In genomic region chr10:81182336-81183333, GRCm38 (mm10) we compare ENCODE assay signal across 8 mouse cellular contexts. TPM values are rescaled to one million over a fixed set of nuclear protein-coding genes. Genes with fewer than 3 reads are reported as not detected.
A peak's percentile ranks its signal among the peaks of the same experiment; 100 is the strongest.
DNase-seq lines count a peak whose midpoint lies in the region; ATAC-seq and TF ChIP-seq lines count a peak whose summit lies in the region.

TSS of gene Dapk3 (plus strand) at chr10:81183005.

- peak; percentile 100 for DNase-seq in 416B (ENCODE audit: low read depth)
- DNase-seq in heart, adult 8-10 months (ENCODE audit: low spot score), result peak; percentile 98
- DNase-seq in kidney, adult 9 months, result peak; percentile 99
- DNase-seq in limb, embryonic 14.5 days (ENCODE audit: low spot score), result peak; percentile 99
- DNase-seq in midbrain, postnatal 0 days (ENCODE audit: low spot score), result peak; percentile 100
- peak; percentile 78 to 90 for DNase-seq in spleen, postnatal 14 days (ENCODE audit: low spot score in 2 of 2)

- peak within 1 kb of the TSS; percentile 62 for H3K4me2 ChIP-seq in embryonic facial prominence, embryonic 15.5 days (replicated peaks)
- H3K4me2 ChIP-seq in limb, embryonic 14.5 days (replicated peaks; ENCODE audit: low read depth, low read length, severe bottlenecking), result peak within 1 kb of the TSS; percentile 65
- H3K4me2 ChIP-seq in midbrain, postnatal 0 days (ENCODE audit: low read depth, low read length, poor library complexity, severe bottlenecking), result peak within 1 kb of the TSS; percentile 54

- peaks cover 73% of the 10 kb centered on the region for H3K36me3 ChIP-seq in embryonic facial prominence, embryonic 15.5 days
- peaks cover 83% of the 10 kb centered on the region for H3K36me3 ChIP-seq in limb, embryonic 14.5 days (ENCODE audit: control insufficient read depth, insufficient read depth, low read length)
- peaks cover 50% of the 10 kb centered on the region for H3K36me3 ChIP-seq in midbrain, postnatal 0 days (ENCODE audit: insufficient read depth, low read length)

- whole genome bisulfite sequencing in bone marrow, adult 2 months, result 9% methylated on average over 53 of the region's 53 CpGs
- WGBS in embryonic facial prominence, embryonic 15.5 days, result 5% methylated on average over 53 of the region's 53 CpGs
- WGBS in limb, embryonic 14.5 days, result 3% methylated on average over 53 of the region's 53 CpGs
- WGBS in midbrain, postnatal 0 days, result 5% methylated on average over 53 of the region's 53 CpGs

- H3K27ac ChIP-seq in bone marrow, adult 2 months (ENCODE audit: control insufficient read depth, insufficient read depth, low read depth, low read length, poor library complexity), result peak within 1 kb of the TSS; percentile 82
- H3K27ac ChIP-seq in embryonic facial prominence, embryonic 15.5 days (replicated peaks), result peak within 1 kb of the TSS; percentile 91
- peak within 1 kb of the TSS; percentile 65; the same call in 1 of the 2 replicates for H3K27ac ChIP-seq in limb, embryonic 14.5 days (replicated peaks; ENCODE audit: low read depth, low read length)
- peak within 1 kb of the TSS; percentile 88 for H3K27ac ChIP-seq in midbrain, postnatal 0 days (ENCODE audit: low read depth, low read length)

- TF ChIP-seq CTCF in bone marrow, adult 2 months (IDR thresholded peaks at IDR 0.05; ENCODE audit: control insufficient read depth, insufficient read depth, low read length), result no peak
- peak; percentile 12; the same call in 1 of the 2 replicates for TF ChIP-seq CTCF in midbrain, postnatal 0 days (IDR thresholded peaks at IDR 0.05)

- no peaks in the 10 kb centered on the region for H3K9me3 ChIP-seq in embryonic facial prominence, embryonic 15.5 days (replicated peaks)
- no peaks in the 10 kb centered on the region for H3K9me3 ChIP-seq in limb, embryonic 14.5 days (ENCODE audit: control insufficient read depth, low read length)
- no peaks in the 10 kb centered on the region for H3K9me3 ChIP-seq in midbrain, postnatal 0 days (ENCODE audit: low read length)

- peak within 1 kb of the TSS; percentile 64 for H3K9ac ChIP-seq in embryonic facial prominence, embryonic 15.5 days
- peak within 1 kb of the TSS; percentile 70 for H3K9ac ChIP-seq in limb, embryonic 14.5 days (ENCODE audit: low read depth, low read length, severe bottlenecking)
- H3K9ac ChIP-seq in midbrain, postnatal 0 days (replicated peaks; ENCODE audit: low read length, poor library complexity, severe bottlenecking), result peak within 1 kb of the TSS; percentile 71

- TF ChIP-seq POLR2A in bone marrow, adult 2 months (IDR thresholded peaks at IDR 0.05; ENCODE audit: borderline replicate concordance, control insufficient read depth, low read depth, low read length), result peak; percentile 65; the same call in 1 of the 2 replicates
- TF ChIP-seq POLR2A in limb, embryonic 14.5 days (IDR thresholded peaks at IDR 0.05; ENCODE audit: borderline replicate concordance, extremely low read depth, insufficient read depth, insufficient read length), result 0 out of 2 replicates have a peak, but pooled peaks have one; percentile 9

- H3K4me3 ChIP-seq in bone marrow, adult 2 months (replicated peaks; ENCODE audit: control insufficient read depth, low read depth, low read length), result peak within 1 kb of the TSS; percentile 84
- peak within 1 kb of the TSS; percentile 74 for H3K4me3 ChIP-seq in embryonic facial prominence, embryonic 15.5 days (replicated peaks)
- peak within 1 kb of the TSS; percentile 75 for H3K4me3 ChIP-seq in limb, embryonic 14.5 days (replicated peaks; ENCODE audit: low read length)
- peak within 1 kb of the TSS; percentile 56 for H3K4me3 ChIP-seq in midbrain, postnatal 0 days (ENCODE audit: low read depth, low read length)

- peaks cover 4% of the 10 kb centered on the region; the same call in 1 of the 2 replicates for H3K4me1 ChIP-seq in bone marrow, adult 2 months (ENCODE audit: control insufficient read depth, insufficient read depth, low read length)
- H3K4me1 ChIP-seq in embryonic facial prominence, embryonic 15.5 days, result peaks cover 45% of the 10 kb centered on the region
- H3K4me1 ChIP-seq in limb, embryonic 14.5 days (ENCODE audit: control insufficient read depth, insufficient read depth, low read length), result peaks cover 11% of the 10 kb centered on the region
- peaks cover 3% of the 10 kb centered on the region; the same call in 1 of the 2 replicates for H3K4me1 ChIP-seq in midbrain, postnatal 0 days (ENCODE audit: insufficient read depth, low read length)

- ATAC-seq in embryonic facial prominence, embryonic 15.5 days (ENCODE audit: insufficient number of reproducible peaks, low FRiP score, low TSS enrichment, low read depth), result peak; percentile 94
- peak; percentile 94 for ATAC-seq in limb, embryonic 14.5 days (ENCODE audit: low FRiP score, low read depth)
- peak; percentile 94 for ATAC-seq in midbrain, postnatal 0 days (ENCODE audit: low FRiP score)

- H3K27me3 ChIP-seq in embryonic facial prominence, embryonic 15.5 days, result no peaks in the 10 kb centered on the region
- no peaks in the 10 kb centered on the region for H3K27me3 ChIP-seq in limb, embryonic 14.5 days (ENCODE audit: control insufficient read depth, insufficient read depth, low read length)
- no peaks in the 10 kb centered on the region for H3K27me3 ChIP-seq in midbrain, postnatal 0 days (ENCODE audit: insufficient read depth, low read length)

RNA-seq across cellular contexts. Expression of gene Dapk3, which starts in this region (rescaled TPM):
- 7.2 and 23.2 TPM in 2 replicates for polyA plus RNA-seq in bone marrow, adult 2 months (2011; ENCODE audit: insufficient read depth, insufficient read length, low replicate concordance, missing spikeins)
- 65.4 and 67.7 TPM in 2 replicates for polyA plus RNA-seq in embryonic facial prominence, embryonic 15.5 days (2015; fragmentation: Nextera tagmentation; extraction: Ambion mirVana)
- total RNA-seq in heart, adult 8-10 months (2022), result 10 to 100 TPM; 26.3 to 35.5 (median 29.8) TPM
- 73.0 and 81.8 TPM in 2 replicates for polyA plus RNA-seq in limb, embryonic 14.5 days (2012; rRNA removed)
- 57.7 and 60.9 TPM in 2 replicates for polyA plus RNA-seq in limb, embryonic 14.5 days (2014; fragmentation: Nextera tagmentation; extraction: Ambion mirVana)
- 56.7 and 88.8 TPM in 2 replicates for total RNA-seq in midbrain, postnatal 0 days (2014; rRNA removed)
- polyA plus RNA-seq in midbrain, postnatal 0 days (2015; fragmentation: Nextera tagmentation; extraction: Ambion mirVana), result 59.1 and 60.9 TPM in 2 replicates

Comparison
In these comparisons a context has a peak if more than half of its experiments do, and no peak if none do; other contexts are left out.
1. Peak in every context shown above with its lines: DNase-seq, ATAC-seq, H3K4me3 ChIP-seq and H3K27ac ChIP-seq.